Mouse (Mus musculus) right cerebral cortex, postnatal 10 days (tissue): Measurements from ENCODE around the gene Nfatc4.

Source experiments
- DNase-seq, 2 experiments: peaks; one replicate each; pipeline ENCODE4 v3.0.0; 2021; ENCODE audit warnings: low spot score in 2 of 2

Gene Nfatc4

GRCm38 (mm10) chr14:55853621-55854285 is 30.8 kb downstream of the Nfatc4 start, which contains the start of gene Nynrin:
TSS of gene Nynrin (plus strand) at chr14:55854010.
- DNase-seq, result peak; percentile 68 to 77

- no peak for DNase-seq
Measured at GRCm38 (mm10) chr14:55854406-55855100, 31.6 kb downstream of the Nfatc4 start.

- DNase-seq, result peak; percentile 41 to 43
Measured at GRCm38 (mm10) chr14:55855101-55855561, 32.2 kb downstream of the Nfatc4 start.

GRCm38 (mm10) chr14:55857588-55857987 is 34.6 kb downstream of the Nfatc4 start:
- no peak for DNase-seq

GRCm38 (mm10) chr14:55862186-55862585 is 39.2 kb downstream of the Nfatc4 start:
- DNase-seq, result no peak

- no peak for DNase-seq
Measured at GRCm38 (mm10) chr14:55862970-55863369, 40.0 kb downstream of the Nfatc4 start.

GRCm38 (mm10) chr14:55863773-55864172 is 40.8 kb downstream of the Nfatc4 start:
- DNase-seq, result peak; percentile 43 to 68

- DNase-seq, result peak; percentile 32 to 67
Measured at GRCm38 (mm10) chr14:55866962-55867361, 44.0 kb downstream of the Nfatc4 start.

- no peak for DNase-seq
Measured at GRCm38 (mm10) chr14:55868230-55869026, 45.5 kb downstream of the Nfatc4 start.

- no peak for DNase-seq
Measured at GRCm38 (mm10) chr14:55869538-55869937, 46.6 kb downstream of the Nfatc4 start.

- DNase-seq, result no peak
Measured at GRCm38 (mm10) chr14:55872039-55872438, 49.1 kb downstream of the Nfatc4 start.

- DNase-seq, result no peak
Measured at GRCm38 (mm10) chr14:55872551-55872950, 49.6 kb downstream of the Nfatc4 start.

- DNase-seq, result peak in 1 of 2 experiments; percentile 26
Measured at GRCm38 (mm10) chr14:55873242-55873713, 50.3 kb downstream of the Nfatc4 start.

GRCm38 (mm10) chr14:55873714-55874683 is 51.1 kb downstream of the Nfatc4 start:
- peak; percentile 76 to 85 for DNase-seq

GRCm38 (mm10) chr14:55877469-55878315 is 54.7 kb downstream of the Nfatc4 start:
- DNase-seq, result peak in 1 of 2 experiments; percentile 48

GRCm38 (mm10) chr14:55878316-55878940 is 55.5 kb downstream of the Nfatc4 start:
- no peak for DNase-seq

- DNase-seq, result peak; percentile 85 to 87
Measured at GRCm38 (mm10) chr14:55879623-55880022, 56.7 kb downstream of the Nfatc4 start.

GRCm38 (mm10) chr14:55880982-55881381 is 58.0 kb downstream of the Nfatc4 start:
- DNase-seq, result no peak

GRCm38 (mm10) chr14:55882171-55882641 is 59.3 kb downstream of the Nfatc4 start:
- DNase-seq, result peak in 1 of 2 experiments; percentile 28
